Mouse (Mus musculus) left cerebral cortex, adult 6 months (tissue): Measurements from ENCODE around the gene Hmgcll1. TPM values are rescaled to one million over a fixed set of nuclear protein-coding genes. Genes with fewer than 3 reads are reported as not detected.

Experiments used
- long read RNA-seq, 2 experiments: library from polyadenylated mRNA; unstranded; transcript quantifications; one replicate each; pipeline ENCODE4 v2.0.0; 2019 to 2020
- polyA plus RNA-seq: library from polyadenylated mRNA; unstranded; fragments of <200 nt; fragmentation: Nextera tagmentation; gene quantifications from 2 replicates; pipeline ENCODE4 v1.2.3, GENCODE M21; 2021

The Hmgcll1 gene
- polyA plus RNA-seq = 11.3 and 12.0 TPM in 2 replicates
- long read RNA-seq, experiment 1, transcript Hmgcll1-201 (9 exons, 3,737 nt) = major isoform, 41 of 60 reads
- long read RNA-seq, experiment 1, partial matches to known transcripts = 4 of 60 reads
- long read RNA-seq, experiment 1, other reads (novel, unspliced or antisense) = 15 of 60 reads
- long read RNA-seq, experiment 2, partial matches to known transcripts = 2 of 13 reads
- long read RNA-seq, experiment 2, other reads (novel, unspliced or antisense) = 7 of 13 reads

GRCm38 (mm10) chr9:76014631-76015531, at the start of gene Hmgcll1:
Gene Hmgcll1 (plus strand): TSS chr9:76014855.

Other genes starting within 250 kb of the Hmgcll1 start
- gene Bmp5, start 239.5 kb upstream of the Hmgcll1 start, polyA plus RNA-seq = 0.47 and 0.63 TPM in 2 replicates
- not detected in 2 replicates for gene Gfral, start 198.8 kb downstream of the Hmgcll1 start, polyA plus RNA-seq